Mouse (Mus musculus): ENCODE data around the gene Wdr27.

Gene Wdr27

GRCm38 (mm10) chr17:14826715-14827295, 116.2 kb downstream of the Wdr27 start:
- no peak for DNase-seq (ENCODE audit: low read depth, low spot score)

DNA sequence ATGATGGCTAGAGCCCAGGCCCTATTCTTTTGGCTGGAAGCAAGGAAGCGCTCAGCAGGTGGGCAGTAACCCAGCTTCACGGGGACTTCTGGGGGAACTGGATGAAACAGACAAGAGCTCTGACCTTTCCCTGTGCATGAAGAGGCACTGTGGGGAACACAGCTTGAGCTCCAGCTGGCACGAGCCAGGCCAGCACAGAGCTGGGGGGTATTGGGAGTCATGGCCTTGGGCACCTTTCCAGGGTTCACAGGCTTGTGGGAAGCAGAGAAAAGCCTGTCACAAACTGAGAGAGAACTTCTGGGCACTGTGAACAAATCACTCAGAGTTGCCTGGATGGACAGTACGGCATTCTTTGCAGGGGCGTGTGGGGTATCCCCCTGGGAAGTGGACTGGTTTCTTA, 118.0 kb downstream of the Wdr27 start:
- no peak for DNase-seq (ENCODE audit: low read depth, low spot score)

DNA sequence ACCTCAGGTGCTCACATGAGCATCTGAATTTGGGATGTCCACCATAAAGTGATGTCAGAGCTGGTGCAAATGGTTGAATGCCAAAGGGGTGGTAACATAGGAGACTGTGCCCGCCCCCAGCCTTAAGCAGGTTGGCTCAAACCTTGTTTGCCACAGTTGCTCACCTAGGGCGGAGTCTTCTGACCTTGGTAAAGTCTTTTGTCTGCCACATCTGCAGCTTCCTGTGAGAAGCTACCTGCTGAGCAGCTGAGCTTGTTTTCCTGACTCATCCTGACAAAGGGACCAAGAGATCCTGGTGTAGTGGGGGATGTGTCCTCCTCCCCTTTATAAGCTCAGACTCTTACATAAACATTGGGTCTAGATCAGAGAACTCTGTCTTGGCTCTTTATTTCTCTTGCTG, 125.0 kb downstream of the Wdr27 start:
- DNase-seq (ENCODE audit: low read depth, low spot score): no peak

DNA sequence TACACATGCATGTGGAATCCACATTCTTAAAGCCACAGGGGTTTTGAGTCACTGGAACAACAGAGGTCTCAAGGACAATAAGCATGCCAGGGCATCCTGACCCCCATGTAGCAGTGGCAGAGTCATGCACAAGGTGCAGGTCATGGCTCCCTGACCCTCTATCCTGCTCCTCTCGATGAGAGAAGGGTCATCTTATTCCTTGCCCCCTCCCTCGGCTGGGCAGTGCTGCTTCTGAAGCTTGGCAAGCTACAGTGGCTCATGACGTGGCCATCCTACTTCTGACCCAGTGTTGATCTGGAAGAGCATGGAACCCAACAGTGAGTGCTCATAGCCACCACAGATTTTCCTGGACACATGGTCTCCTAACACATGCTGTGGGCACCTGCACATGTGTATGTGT, 126.9 kb downstream of the Wdr27 start:
- DNase-seq (ENCODE audit: low read depth, low spot score): no peak

DNA sequence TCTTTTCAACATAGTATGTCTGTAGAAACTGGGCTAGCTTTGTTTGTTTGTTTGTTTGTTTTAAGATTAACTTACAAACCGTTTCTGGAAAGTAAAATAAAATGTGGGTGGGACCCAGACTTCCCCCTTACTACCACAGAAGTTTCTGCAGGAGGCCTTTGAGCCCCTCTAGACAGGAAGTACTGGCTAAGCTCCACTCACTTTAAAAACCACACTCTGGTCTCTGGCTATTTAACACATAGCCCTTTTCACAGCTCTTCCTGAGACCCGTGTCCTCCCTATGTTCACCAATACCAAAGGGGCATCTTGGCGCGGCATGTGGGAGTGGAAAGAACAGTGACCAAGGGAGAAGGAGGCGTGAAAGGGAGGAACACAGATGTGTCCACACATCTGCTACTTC, 127.7 kb downstream of the Wdr27 start:
- DNase-seq (ENCODE audit: low read depth, low spot score): no peak

GRCm38 (mm10) chr17:14812631-14813030, 130.3 kb downstream of the Wdr27 start:
- DNase-seq (ENCODE audit: low read depth, low spot score): no peak

DNA sequence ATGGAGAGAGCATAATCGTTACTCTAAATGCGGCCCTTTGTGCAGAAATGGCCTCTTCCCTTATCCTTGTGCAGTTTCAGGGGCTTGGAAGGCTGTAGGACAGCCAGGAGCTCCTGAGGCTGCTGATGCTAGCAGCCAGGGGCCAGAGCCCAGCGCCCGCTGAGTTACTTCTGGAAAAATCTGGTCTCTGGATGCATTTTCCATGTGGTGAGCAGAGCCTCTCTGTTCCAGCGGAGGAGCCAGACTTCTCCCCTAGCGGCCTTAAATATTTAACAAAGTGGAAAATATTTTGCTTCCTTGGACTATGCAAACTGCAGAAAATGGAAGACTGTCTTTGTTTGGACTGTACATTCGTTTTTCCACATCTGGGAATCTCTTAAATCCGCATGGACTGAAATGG, 130.9 kb downstream of the Wdr27 start:
- no peak for DNase-seq (ENCODE audit: low read depth, low spot score)

DNA sequence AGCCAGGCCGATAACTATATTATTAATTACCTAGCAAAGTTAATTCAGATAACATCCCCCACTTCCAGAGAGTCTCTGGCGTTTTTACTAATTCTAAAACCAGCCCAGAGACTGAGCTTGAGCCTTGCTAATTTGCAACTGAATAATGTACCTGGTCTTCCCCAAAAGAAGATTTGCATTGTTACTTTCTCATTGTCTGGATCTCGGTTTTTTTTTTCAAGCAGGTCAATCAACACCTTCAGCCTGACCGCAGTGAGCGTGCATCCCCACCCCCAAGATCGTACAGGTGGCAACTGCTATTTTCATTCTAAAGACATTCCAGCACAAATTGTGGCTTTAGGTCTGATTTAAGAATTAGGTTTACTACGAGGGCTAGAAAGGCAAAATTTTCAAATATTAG, 136.2 kb downstream of the Wdr27 start:
- no peak for DNase-seq (ENCODE audit: low read depth, low spot score)

- DNase-seq (ENCODE audit: low read depth, low spot score): no peak
Observed at GRCm38 (mm10) chr17:14799243-14799642, 143.7 kb downstream of the Wdr27 start.

- DNase-seq (ENCODE audit: low read depth, low spot score): no peak
Observed at GRCm38 (mm10) chr17:14795074-14795473, 147.9 kb downstream of the Wdr27 start.

- no peak for DNase-seq (ENCODE audit: low read depth, low spot score)
Observed at GRCm38 (mm10) chr17:14779356-14779755, 163.6 kb downstream of the Wdr27 start.

DNA sequence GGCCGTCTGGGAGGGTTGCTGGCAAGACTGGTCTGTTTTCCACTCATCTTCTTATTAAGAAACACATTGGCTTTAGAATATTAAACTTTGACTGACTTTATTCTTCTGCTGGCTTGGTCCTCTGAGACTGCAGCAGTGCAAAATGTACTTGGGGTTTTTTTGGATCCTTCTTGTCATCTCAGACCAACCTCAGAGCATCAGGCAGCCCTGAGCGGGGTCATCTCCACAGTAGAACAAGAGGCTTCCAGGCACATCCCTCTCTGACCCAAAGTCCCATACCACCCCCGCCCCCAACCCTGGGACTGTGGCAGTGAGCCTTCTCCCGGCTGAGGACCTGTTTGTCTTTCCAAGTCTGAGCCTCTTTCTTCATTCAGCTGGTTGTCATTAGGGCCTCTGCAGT, 171.6 kb downstream of the Wdr27 start:
- DNase-seq (ENCODE audit: low read depth, low spot score): no peak

GRCm38 (mm10) chr17:14770377-14770776, 172.6 kb downstream of the Wdr27 start:
- no peak for DNase-seq (ENCODE audit: low read depth, low spot score)
